Mouse (Mus musculus) lung, adult 18-20 months (tissue): ENCODE results near the gene Stac2.
A peak's percentile ranks its signal among the peaks of the same experiment; 100 is the strongest.

Experiments
- DNase-seq, 2 experiments: peaks; one replicate each; pipeline ENCODE4 v3.0.0; 2022; ENCODE audit warnings: mixed read lengths in 2 of 2

The Stac2 gene

GRCm38 (mm10) chr11:98050520-98050815 is 2.8 kb downstream of the Stac2 start:
- no peak for DNase-seq

GRCm38 (mm10) chr11:98049672-98050519 is 3.4 kb downstream of the Stac2 start:
- DNase-seq = no peak

- DNase-seq = no peak
These were observed 5.5 kb downstream of the Stac2 start for GRCm38 (mm10) chr11:98047745-98048144.

- DNase-seq = no peak
These were observed 6.8 kb downstream of the Stac2 start for GRCm38 (mm10) chr11:98046466-98046865.

- DNase-seq = no peak
These were observed 7.7 kb downstream of the Stac2 start for GRCm38 (mm10) chr11:98045596-98045995.

GRCm38 (mm10) chr11:98044074-98044473 is 9.2 kb downstream of the Stac2 start:
- DNase-seq = no peak

- DNase-seq = no peak
These were observed 10.5 kb downstream of the Stac2 start for GRCm38 (mm10) chr11:98042741-98043140.

- DNase-seq = no peak
These were observed 12.3 kb downstream of the Stac2 start for GRCm38 (mm10) chr11:98040975-98041374.

- DNase-seq = no peak
These were observed 15.4 kb downstream of the Stac2 start for GRCm38 (mm10) chr11:98037871-98038270.

- peak in 1 of 2 experiments; percentile 46 for DNase-seq
These were observed 17.3 kb downstream of the Stac2 start for GRCm38 (mm10) chr11:98035977-98036377.

- DNase-seq = no peak
These were observed 18.4 kb downstream of the Stac2 start for GRCm38 (mm10) chr11:98034840-98035239.

- no peak for DNase-seq
These were observed 19.2 kb downstream of the Stac2 start for GRCm38 (mm10) chr11:98034061-98034460.

GRCm38 (mm10) chr11:98031443-98031770 is 21.9 kb downstream of the Stac2 start:
- DNase-seq = peak; percentile 68 to 71

- DNase-seq = no peak
These were observed 22.4 kb downstream of the Stac2 start for GRCm38 (mm10) chr11:98030701-98031442.

- no peak for DNase-seq
These were observed 25.5 kb downstream of the Stac2 start for GRCm38 (mm10) chr11:98027785-98028184.

- DNase-seq = no peak
These were observed 26.0 kb downstream of the Stac2 start for GRCm38 (mm10) chr11:98027297-98027688.

GRCm38 (mm10) chr11:98026570-98027296 is 26.5 kb downstream of the Stac2 start, which contains the start of gene Rpl19:
Rpl19 (plus strand) TSS chr11:98026710.
- DNase-seq = peak; percentile 90 to 91

- no peak for DNase-seq
These were observed 27.1 kb downstream of the Stac2 start for GRCm38 (mm10) chr11:98026248-98026569.

GRCm38 (mm10) chr11:98024516-98024915 is 28.7 kb downstream of the Stac2 start:
- no peak for DNase-seq

- DNase-seq = peak; percentile 63 to 73
These were observed 30.5 kb downstream of the Stac2 start, which contains the start of gene Cacnb1 for GRCm38 (mm10) chr11:98022555-98023371. Cacnb1 (minus strand) TSS chr11:98023034.

GRCm38 (mm10) chr11:98022253-98022554 is 31.1 kb downstream of the Stac2 start:
- no peak for DNase-seq

GRCm38 (mm10) chr11:98021565-98022252 is 31.6 kb downstream of the Stac2 start:
- DNase-seq = no peak
